Mouse (Mus musculus) activated CD4-positive, CD25-positive, alpha-beta regulatory T cell, adult 9 weeks (primary cell): Measurements from ENCODE around the gene Olfr890. TPM values are rescaled to one million over a fixed set of nuclear protein-coding genes. Genes with fewer than 3 reads are reported as not detected.

Experiments used
- polyA plus RNA-seq: library from polyadenylated mRNA; unstranded; fragments of 100-300 nt; shearing (Covaris generic); gene quantifications from one replicate; pipeline ENCODE4 v1.2.1, GENCODE M21; 2017

Gene Olfr890
- not detected for polyA plus RNA-seq

GRCm38 (mm10) chr9:38142217-38142616, at the start of gene Olfr890:
Gene Olfr890, plus strand, starts transcription at chr9:38142517.

GRCm38 (mm10) chr9:38107828-38108227, 34.5 kb upstream of the Olfr890 start, which contains the start of gene Olfr888:
Gene Olfr888, plus strand, starts transcription at chr9:38108128.

GRCm38 (mm10) chr9:38114898-38115297, 27.4 kb upstream of the Olfr890 start, which contains the start of gene Olfr889:
Gene Olfr889, plus strand, starts transcription at chr9:38115198.

GRCm38 (mm10) chr9:38180721-38181120, 38.4 kb downstream of the Olfr890 start, which contains the start of gene Olfr891:
Gene Olfr891, minus strand, starts transcription at chr9:38180821.

Other genes starting within 250 kb of the Olfr890 start
- gene Olfr145, start 245.8 kb upstream of the Olfr890 start, polyA plus RNA-seq = not detected
- not detected for gene Olfr878, start 224.7 kb upstream of the Olfr890 start, polyA plus RNA-seq
- gene Olfr881, start 150.7 kb upstream of the Olfr890 start, polyA plus RNA-seq = not detected
- not detected for gene Olfr883, start 116.7 kb upstream of the Olfr890 start, polyA plus RNA-seq
- gene Olfr884, start 96.0 kb upstream of the Olfr890 start, polyA plus RNA-seq = not detected
- gene Olfr885, start 81.2 kb upstream of the Olfr890 start, polyA plus RNA-seq = not detected
- gene Olfr887, start 58.4 kb upstream of the Olfr890 start, polyA plus RNA-seq = not detected
- not detected for gene Olfr888, start 34.4 kb upstream of the Olfr890 start, polyA plus RNA-seq
- 0.20 TPM for gene Olfr889, start 27.3 kb upstream of the Olfr890 start, polyA plus RNA-seq
- not detected for gene Olfr891, start 38.3 kb downstream of the Olfr890 start, polyA plus RNA-seq
- not detected for gene Olfr893, start 65.8 kb downstream of the Olfr890 start, polyA plus RNA-seq
- not detected for gene Olfr894, start 75.5 kb downstream of the Olfr890 start, polyA plus RNA-seq
- gene Olfr143, start 110.3 kb downstream of the Olfr890 start, polyA plus RNA-seq = not detected
- not detected for gene Olfr895, start 125.3 kb downstream of the Olfr890 start, polyA plus RNA-seq
- gene Olfr896-ps1, start 148.6 kb downstream of the Olfr890 start, polyA plus RNA-seq = not detected
- gene Olfr25, start 186.5 kb downstream of the Olfr890 start, polyA plus RNA-seq = not detected
- gene Olfr898, start 205.9 kb downstream of the Olfr890 start, polyA plus RNA-seq = 0.11 TPM
- gene Olfr250, start 224.4 kb downstream of the Olfr890 start, polyA plus RNA-seq = 0.07 TPM
- gene Olfr251, start 234.6 kb downstream of the Olfr890 start, polyA plus RNA-seq = not detected